Mouse (Mus musculus) bone marrow, adult 2 months (tissue): ENCODE measurements around the gene Chil4.

Source experiments
- CTCF ChIP-seq: fragments of 200-500 bp; IDR thresholded peaks from 2 replicates; pipeline ENCODE4 v1.5.1; 2011; ENCODE audit warnings: low read length, control low read depth; ENCODE audit not compliant: control insufficient read depth, insufficient read depth
- POLR2A ChIP-seq: fragments of 200-500 bp; IDR thresholded peaks from 2 replicates; pipeline ENCODE4 v1.6.1; 2011; ENCODE audit warnings: low read depth, mild to moderate bottlenecking, control low read depth, low read length, borderline replicate concordance; ENCODE audit not compliant: control insufficient read depth

DNA sequence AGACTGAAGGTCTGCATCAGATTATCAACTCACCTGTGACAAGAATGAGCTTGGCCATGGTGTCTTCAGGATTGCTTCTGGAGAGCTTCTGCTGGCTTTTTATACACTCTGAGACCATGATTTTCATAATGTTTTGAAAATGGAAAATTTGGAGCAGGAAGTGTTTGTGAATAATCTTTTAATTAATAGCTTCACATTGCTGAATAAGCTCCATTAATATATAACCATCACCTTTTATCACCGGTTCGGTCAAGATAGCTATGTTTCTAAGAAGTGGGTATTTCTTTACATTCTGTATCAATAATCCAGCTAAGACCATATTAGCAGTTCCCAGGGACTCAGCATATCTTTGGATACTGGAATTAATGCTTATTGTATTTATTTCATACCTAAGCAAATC, at the start of gene Chil4:
- no peak for TF ChIP-seq POLR2A
- no peak for TF ChIP-seq CTCF
